Mouse (Mus musculus): Measurements from ENCODE around the gene Nufip2.

GRCm38 (mm10) chr11:77769496-77769895 is 83.5 kb downstream of the Nufip2 start:
- TF ChIP-seq CTCF (conservative IDR thresholded peaks at IDR 0.05; ENCODE audit: low read length) (no peak), POU5F1 (IDR thresholded peaks at IDR 0.05; ENCODE audit: borderline replicate concordance, low read length) (no peak), NANOG (IDR thresholded peaks at IDR 0.05; ENCODE audit: borderline replicate concordance, low read length) (no peak)
